Mouse (Mus musculus) colon, adult 2 months (tissue): ENCODE data around the gene Fam19a4. TPM values are rescaled to one million over a fixed set of nuclear protein-coding genes. Genes with fewer than 3 reads are reported as not detected.

Experiments
- polyA plus RNA-seq: library from polyadenylated mRNA; depleted of rRNA; stranded (reverse); fragments of >200 nt; gene quantifications from 2 replicates; pipeline ENCODE4 v1.2.3, GENCODE M21; 2012; rRNA removed

Fam19a4 gene
- polyA plus RNA-seq: not detected in 2 replicates

DNA sequence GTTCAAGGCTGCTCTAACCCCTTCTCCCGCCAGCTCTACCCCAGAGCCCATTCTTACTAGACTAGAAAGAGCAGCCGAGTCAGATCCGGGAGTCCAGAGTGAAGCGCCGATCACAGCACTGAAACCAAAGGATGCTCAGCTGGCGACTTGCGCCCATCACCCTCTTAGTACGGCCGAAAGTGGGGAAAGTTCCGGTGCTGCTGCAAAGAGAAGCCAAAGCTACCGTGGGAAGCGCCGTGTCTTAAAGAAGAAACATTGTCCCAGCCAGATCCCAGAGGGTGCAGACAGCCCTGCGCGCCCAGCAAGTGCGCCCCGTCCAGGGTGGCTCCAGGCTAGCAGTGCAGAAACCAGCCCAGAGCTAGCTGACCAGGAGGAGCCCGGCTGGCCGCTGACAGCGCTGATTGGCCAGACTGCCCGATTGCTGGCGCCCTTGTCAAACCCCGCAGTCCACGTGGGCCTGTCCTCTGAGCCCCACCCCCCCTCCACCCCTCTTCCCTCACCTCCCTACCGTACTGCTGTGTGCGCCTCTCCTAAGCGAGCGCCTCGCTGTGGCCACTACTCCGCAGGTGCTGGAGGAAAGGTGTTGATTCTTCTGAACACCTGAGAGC, at the start of gene Fam19a4:
Fam19a4 (minus strand) TSS at position 340 of the 608 bp plus-strand sequence.

Other genes with a start within 250 kb of the Fam19a4 start
- 3.7 and 3.8 TPM in 2 replicates for gene Eogt, start 88.8 kb upstream of the Fam19a4 start, polyA plus RNA-seq
- 3.3 and 4.3 TPM in 2 replicates for gene Tmf1, start 118.7 kb upstream of the Fam19a4 start, polyA plus RNA-seq
- 4.6 and 6.4 TPM in 2 replicates for gene Uba3, start 145.2 kb upstream of the Fam19a4 start, polyA plus RNA-seq
- 40.2 and 49.5 TPM in 2 replicates for gene Arl6ip5, start 150.3 kb upstream of the Fam19a4 start, polyA plus RNA-seq
- gene Lmod3, start 192.3 kb upstream of the Fam19a4 start, polyA plus RNA-seq: 0.05 TPM in 1 of 2 replicates, not detected in the other